Mouse (Mus musculus): ENCODE data around the gene Adcy9. TPM values are rescaled to one million over a fixed set of nuclear protein-coding genes. Genes with fewer than 3 reads are reported as not detected.

Gene Adcy9
- total and polyA plus RNA-seq, 3 experiments = 3.0 to 4.3 TPM; not detected in 1

- Histone ChIP-seq H3K9ac (ENCODE audit: control insufficient read depth, low read depth, low read length, poor library complexity, severe bottlenecking) (no peak overlapping the region), H3K27ac (ENCODE audit: control insufficient read depth, low read depth, low read length) (no peak overlapping the region), H3K4me3 (ENCODE audit: control insufficient read depth in 1 of 2, insufficient read depth in 1 of 2, low read depth in 2 of 2, low read length in 2 of 2) (no peak overlapping the region), H3K79me2 (ENCODE audit: control insufficient read depth, insufficient read depth, low read length, poor library complexity) (no peaks in the 10 kb centered on the region), H3K4me1 (ENCODE audit: control insufficient read depth in 1 of 2, insufficient read depth in 2 of 2, low read length in 2 of 2) (no peaks in the 10 kb centered on the region), H3K27me3 (ENCODE audit: control insufficient read depth in 1 of 2, insufficient read depth in 2 of 2, low read length in 2 of 2) (no peaks in the 10 kb centered on the region), H3K9me3 (replicated peaks; ENCODE audit: insufficient read depth, low read length) (no peaks in the 10 kb centered on the region), H3K36me3 (ENCODE audit: control insufficient read depth in 1 of 2, insufficient read depth in 2 of 2, low read length in 2 of 2) (no peaks in the 10 kb centered on the region)
- no peak for TF ChIP-seq CTCF (IDR thresholded peaks at IDR 0.05 in 2 of 3, conservative IDR thresholded peaks at IDR 0.05 in 1 of 3; ENCODE audit: control insufficient read depth in 1 of 3, insufficient read depth in 1 of 3, low read depth in 2 of 3, low read length in 3 of 3, poor library complexity in 1 of 3, severe bottlenecking in 1 of 3)
- TF ChIP-seq MAX (IDR thresholded peaks at IDR 0.05; ENCODE audit: low read length) = no peak
- no peak for TF ChIP-seq MXI1 (IDR thresholded peaks at IDR 0.05; ENCODE audit: low read depth, low read length)
- no peak for TF ChIP-seq UBTF (IDR thresholded peaks at IDR 0.05; ENCODE audit: borderline replicate concordance, insufficient read depth, low read depth, low read length)
- no peak for TF ChIP-seq TAL1 (IDR thresholded peaks at IDR 0.05; ENCODE audit: low read length)
- no peak for TF ChIP-seq POLR2A (IDR thresholded peaks at IDR 0.05; ENCODE audit: control insufficient read depth in 1 of 2, insufficient read depth in 1 of 2, low read depth in 1 of 2, low read length in 2 of 2, poor library complexity in 1 of 2)
- no peak for TF ChIP-seq KAT2A (conservative IDR thresholded peaks at IDR 0.05; ENCODE audit: low read depth, low read length)
- TF ChIP-seq GABPA (IDR thresholded peaks at IDR 0.05; ENCODE audit: low read depth, low read length) = no peak
- no peak for TF ChIP-seq RAD21 (IDR thresholded peaks at IDR 0.05; ENCODE audit: low read depth, low read length)
- TF ChIP-seq ETS1 (IDR thresholded peaks at IDR 0.05; ENCODE audit: low read depth, low read length) = no peak
- TF ChIP-seq USF1 (IDR thresholded peaks at IDR 0.05; ENCODE audit: low read depth, low read length) = no peak
- TF ChIP-seq ZC3H11A (IDR thresholded peaks at IDR 0.05; ENCODE audit: low read depth, low read length) = no peak
- no peak for TF ChIP-seq MYB (IDR thresholded peaks at IDR 0.05; ENCODE audit: low read depth, low read length)
- no peak for TF ChIP-seq CHD2 (IDR thresholded peaks at IDR 0.05; ENCODE audit: low read length)
- no peak for TF ChIP-seq RCOR1 (IDR thresholded peaks at IDR 0.05; ENCODE audit: low read depth, low read length)
- TF ChIP-seq JUND (IDR thresholded peaks at IDR 0.05; ENCODE audit: low read depth, low read length) = no peak
- DNase-seq (ENCODE audit: low read depth, low spot score) = no peak
Observed at GRCm38 (mm10) chr16:4325801-4326200, 94.5 kb downstream of the Adcy9 start.

DNA sequence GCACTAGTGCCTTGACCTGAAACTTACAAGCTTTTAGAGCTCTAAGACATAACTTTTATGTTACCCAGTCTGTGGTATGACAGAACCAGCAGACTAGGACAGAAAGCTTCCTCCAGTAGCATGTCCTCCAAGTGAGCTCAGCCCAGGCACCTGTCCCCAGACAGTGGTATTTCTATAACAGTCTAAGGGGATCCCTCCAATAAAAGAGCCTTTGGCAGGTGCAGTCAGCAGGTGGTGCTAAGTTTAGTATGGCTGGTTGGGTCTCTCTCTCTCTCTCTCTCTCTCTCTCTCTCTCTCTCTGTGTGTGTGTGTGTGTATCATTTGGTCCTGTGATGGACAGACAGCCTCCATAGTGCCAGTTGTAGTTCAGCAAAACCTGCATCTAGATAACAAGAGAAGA, 95.3 kb downstream of the Adcy9 start:
- no peaks in the 10 kb centered on the region for H3K4me1 ChIP-seq (ENCODE audit: control insufficient read depth in 1 of 2, insufficient read depth in 2 of 2, low read length in 2 of 2)
- H3K4me3 ChIP-seq (ENCODE audit: control insufficient read depth in 1 of 2, insufficient read depth in 1 of 2, low read depth in 2 of 2, low read length in 2 of 2) = no peak overlapping the region
- H3K27ac ChIP-seq (ENCODE audit: control insufficient read depth, low read depth, low read length) = no peak overlapping the region
- no peak for DNase-seq (ENCODE audit: low read depth, low spot score)
- no peaks in the 10 kb centered on the region for H3K79me2 ChIP-seq (ENCODE audit: control insufficient read depth, insufficient read depth, low read length, poor library complexity)
- no peaks in the 10 kb centered on the region for H3K9me3 ChIP-seq (replicated peaks; ENCODE audit: insufficient read depth, low read length)
- no peak overlapping the region for H3K9ac ChIP-seq (ENCODE audit: control insufficient read depth, low read depth, low read length, poor library complexity, severe bottlenecking)
- no peaks in the 10 kb centered on the region for H3K36me3 ChIP-seq (ENCODE audit: control insufficient read depth in 1 of 2, insufficient read depth in 2 of 2, low read length in 2 of 2)
- no peaks in the 10 kb centered on the region for H3K27me3 ChIP-seq (ENCODE audit: control insufficient read depth in 1 of 2, insufficient read depth in 2 of 2, low read length in 2 of 2)
- TF ChIP-seq USF2 (IDR thresholded peaks at IDR 0.05; ENCODE audit: borderline replicate concordance in 1 of 2, insufficient read depth in 1 of 2, low read depth in 1 of 2, low read length in 2 of 2) (no peak), RCOR1 (IDR thresholded peaks at IDR 0.05; ENCODE audit: low read depth, low read length) (no peak), ETS1 (IDR thresholded peaks at IDR 0.05; ENCODE audit: low read depth, low read length) (no peak), CHD2 (IDR thresholded peaks at IDR 0.05; ENCODE audit: low read length) (no peak), NELFE (IDR thresholded peaks at IDR 0.05; ENCODE audit: low read depth, low read length) (no peak), GABPA (IDR thresholded peaks at IDR 0.05; ENCODE audit: low read depth, low read length) (no peak), POLR2AphosphoS5 (IDR thresholded peaks at IDR 0.05; ENCODE audit: borderline replicate concordance, low read depth, low read length) (no peak), KAT2A (conservative IDR thresholded peaks at IDR 0.05; ENCODE audit: low read depth, low read length) (no peak), GATA1 (IDR thresholded peaks at IDR 0.05; ENCODE audit: low read depth, low read length) (no peak), BHLHE40 (IDR thresholded peaks at IDR 0.05; ENCODE audit: borderline replicate concordance, low read depth, low read length) (no peak), MAFK (IDR thresholded peaks at IDR 0.05; ENCODE audit: borderline replicate concordance, low read depth, low read length) (no peak), SIN3A (IDR thresholded peaks at IDR 0.05; ENCODE audit: low read length) (no peak), JUND (IDR thresholded peaks at IDR 0.05; ENCODE audit: low read depth, low read length) (no peak), TCF12 (IDR thresholded peaks at IDR 0.05; ENCODE audit: low read depth, low read length) (no peak), MAX (IDR thresholded peaks at IDR 0.05; ENCODE audit: low read length) (no peak), POLR2A (IDR thresholded peaks at IDR 0.05; ENCODE audit: control insufficient read depth in 1 of 2, insufficient read depth in 1 of 2, low read depth in 1 of 2, low read length in 2 of 2, poor library complexity in 1 of 2) (no peak), UBTF (IDR thresholded peaks at IDR 0.05; ENCODE audit: borderline replicate concordance, insufficient read depth, low read depth, low read length) (no peak), MYB (IDR thresholded peaks at IDR 0.05; ENCODE audit: low read depth, low read length) (no peak)

All from MEL (cell line).